Mouse (Mus musculus): ENCODE measurements around the gene Slit2.

Gene Slit2

GRCm38 (mm10) chr5:48058612-48059011 is 75.7 kb downstream of the Slit2 start:
- DNase-seq, result no peak

- DNase-seq, result no peak
Measured at GRCm38 (mm10) chr5:48060715-48061114, 77.8 kb downstream of the Slit2 start.

GRCm38 (mm10) chr5:48078730-48079129 is 95.8 kb downstream of the Slit2 start:
- no peak for DNase-seq

GRCm38 (mm10) chr5:48081223-48081881 is 98.4 kb downstream of the Slit2 start:
- no peak for DNase-seq

GRCm38 (mm10) chr5:48113400-48113799 is 130.5 kb downstream of the Slit2 start:
- DNase-seq, result no peak

- DNase-seq, result no peak
Measured at GRCm38 (mm10) chr5:48114969-48115537, 132.1 kb downstream of the Slit2 start.

- DNase-seq, result no peak
Measured at GRCm38 (mm10) chr5:48122651-48123050, 139.7 kb downstream of the Slit2 start.

- no peak for DNase-seq
Measured at GRCm38 (mm10) chr5:48125770-48126423, 143.0 kb downstream of the Slit2 start.

GRCm38 (mm10) chr5:48129981-48130380 is 147.0 kb downstream of the Slit2 start:
- no peak for DNase-seq

GRCm38 (mm10) chr5:48136571-48136970 is 153.6 kb downstream of the Slit2 start:
- DNase-seq, result no peak

- DNase-seq, result no peak
Measured at GRCm38 (mm10) chr5:48138849-48139487, 156.0 kb downstream of the Slit2 start.

- DNase-seq, result no peak
Measured at GRCm38 (mm10) chr5:48139488-48139862, 156.5 kb downstream of the Slit2 start.

GRCm38 (mm10) chr5:48146082-48146481 is 163.1 kb downstream of the Slit2 start:
- DNase-seq, result no peak

GRCm38 (mm10) chr5:48160829-48161228 is 177.9 kb downstream of the Slit2 start:
- DNase-seq, result no peak

GRCm38 (mm10) chr5:48181646-48182302 is 198.8 kb downstream of the Slit2 start:
- no peak for DNase-seq

- no peak for DNase-seq
Measured at GRCm38 (mm10) chr5:48184358-48184757, 201.4 kb downstream of the Slit2 start.

- no peak for DNase-seq
Measured at GRCm38 (mm10) chr5:48187819-48188218, 204.9 kb downstream of the Slit2 start.

GRCm38 (mm10) chr5:48199380-48199779 is 216.4 kb downstream of the Slit2 start:
- DNase-seq, result no peak

- no peak for DNase-seq
Measured at GRCm38 (mm10) chr5:48215248-48215647, 232.3 kb downstream of the Slit2 start.

- DNase-seq, result no peak
Measured at GRCm38 (mm10) chr5:48219624-48220155, 236.8 kb downstream of the Slit2 start.

GRCm38 (mm10) chr5:48225500-48225899 is 242.6 kb downstream of the Slit2 start:
- no peak for DNase-seq

GRCm38 (mm10) chr5:48230430-48231080 is 247.6 kb downstream of the Slit2 start:
- no peak for DNase-seq

- DNase-seq, result no peak
Measured at GRCm38 (mm10) chr5:48234728-48235127, 251.8 kb downstream of the Slit2 start.
